ENCODE assay signal across 8 mouse cellular contexts in genomic region chr6:38535788-38536187, GRCm38 (mm10). TPM values are rescaled to one million over a fixed set of nuclear protein-coding genes. Genes with fewer than 3 reads are reported as not detected.
DNase-seq lines count a peak whose midpoint lies in the region; ATAC-seq and TF ChIP-seq lines count a peak whose summit lies in the region.

No protein-coding gene starts in this region.

- peaks cover 35% of the 10 kb centered on the region for H3K4me1 ChIP-seq in erythroblast, embryonic 14.5 days (ENCODE audit: control insufficient read depth)
- peaks cover 14% of the 10 kb centered on the region for H3K4me1 ChIP-seq in heart, postnatal 0 days (ENCODE audit: control insufficient read depth, insufficient read depth)
- peaks cover 27% of the 10 kb centered on the region for H3K4me1 ChIP-seq in liver, embryonic 15.5 days (replicated peaks)

- no peaks in the 10 kb centered on the region for H3K27me3 ChIP-seq in erythroblast, embryonic 14.5 days (ENCODE audit: control insufficient read depth)
- no peaks in the 10 kb centered on the region for H3K27me3 ChIP-seq in heart, postnatal 0 days (ENCODE audit: control insufficient read depth, insufficient read depth, low read length)
- no peaks in the 10 kb centered on the region for H3K27me3 ChIP-seq in liver, embryonic 15.5 days

- TF ChIP-seq CTCF in heart, postnatal 0 days (IDR thresholded peaks at IDR 0.05; ENCODE audit: low read depth): no peak

- H3K4me3 ChIP-seq in erythroblast, embryonic 14.5 days (replicated peaks): peak overlapping the region; percentile 70
- peak overlapping the region; percentile 71 for H3K4me3 ChIP-seq in heart, postnatal 0 days (ENCODE audit: low read depth, low read length)
- peak overlapping the region; percentile 97 for H3K4me3 ChIP-seq in liver, embryonic 15.5 days (replicated peaks)

- WGBS in heart, postnatal 0 days: 90% methylated on average over 1 of the region's 1 CpGs
- 56% methylated on average over 1 of the region's 1 CpGs for WGBS in liver, embryonic 15.5 days (ENCODE audit: insufficient replicate concordance)

- no peak for ATAC-seq in erythroblast, adult 5-6 weeks (replicated peaks; ENCODE audit: low FRiP score, poor library complexity, severe bottlenecking)
- no peak for ATAC-seq in heart, postnatal 0 days (ENCODE audit: insufficient read depth, low read depth)
- no peak for ATAC-seq in liver, embryonic 15.5 days (ENCODE audit: insufficient read depth)

- H3K27ac ChIP-seq in heart, postnatal 0 days (ENCODE audit: low read depth): peak overlapping the region; percentile 98
- no peak overlapping the region for H3K27ac ChIP-seq in liver, embryonic 15.5 days (replicated peaks)

- H3K36me3 ChIP-seq in erythroblast, embryonic 14.5 days (ENCODE audit: control insufficient read depth): peaks cover 13% of the 10 kb centered on the region
- H3K36me3 ChIP-seq in heart, postnatal 0 days (replicated peaks; ENCODE audit: control insufficient read depth, insufficient read depth, low read length): 0 out of 2 replicates have a peak, but pooled peaks cover 5% of the 10 kb centered on the region
- 0 out of 2 replicates have a peak, but pooled peaks cover 5% of the 10 kb centered on the region for H3K36me3 ChIP-seq in liver, embryonic 15.5 days (replicated peaks)

- H3K9ac ChIP-seq in heart, postnatal 0 days (replicated peaks; ENCODE audit: low read depth, low read length): 0 out of 2 replicates have a peak overlapping the region, but pooled peaks have one; percentile 82
- peak overlapping the region; percentile 97 for H3K9ac ChIP-seq in liver, embryonic 15.5 days

- DNase-seq in A20 (ENCODE audit: low read depth, low spot score): peak; percentile 72
- DNase-seq in heart, postnatal 0 days (ENCODE audit: low spot score): no peak
- no peak for DNase-seq in spleen, postnatal 14 days (ENCODE audit: low spot score in 2 of 2)
- DNase-seq in urinary bladder, adult 2 months (ENCODE audit: low spot score): no peak
- DNase-seq in urinary bladder, postnatal 25 days (ENCODE audit: low spot score): no peak

- no peaks in the 10 kb centered on the region for H3K9me3 ChIP-seq in erythroblast, embryonic 14.5 days (ENCODE audit: control insufficient read depth, low read length)
- no peaks in the 10 kb centered on the region for H3K9me3 ChIP-seq in heart, postnatal 0 days (replicated peaks; ENCODE audit: control insufficient read depth, low read length)
- no peaks in the 10 kb centered on the region for H3K9me3 ChIP-seq in liver, embryonic 15.5 days (replicated peaks)

- H3K4me2 ChIP-seq in heart, postnatal 0 days (ENCODE audit: low read depth, low read length): peak overlapping the region; percentile 80
- H3K4me2 ChIP-seq in liver, embryonic 15.5 days: peak overlapping the region; percentile 86

- no peak for TF ChIP-seq EP300 in heart, postnatal 0 days (IDR thresholded peaks at IDR 0.05; ENCODE audit: low read depth)

RNA-seq across cellular contexts. Expression of gene Fmc1, which starts 2.5 kb away (rescaled TPM):
- polyA plus RNA-seq in erythroblast, embryonic 14.5 days (2012): 12.2 and 18.4 TPM in 2 replicates
- 2.7 and 12.7 TPM in 2 replicates for total RNA-seq in erythroblast, adult 5-6 weeks (2015; ENCODE audit: low replicate concordance)
- total RNA-seq in erythroblast, adult 5-6 weeks (2017; ENCODE audit: low replicate concordance): 4.2 and 10.4 TPM in 2 replicates
- 119 and 185 TPM in 2 replicates for total RNA-seq in heart, postnatal 0 days (2014; rRNA removed; ENCODE audit: low replicate concordance)
- polyA plus RNA-seq in heart, postnatal 0 days (2015; fragmentation: Nextera tagmentation; extraction: Ambion mirVana): 453 and 460 TPM in 2 replicates
- 65.8 and 76.7 TPM in 2 replicates for polyA plus RNA-seq in liver, embryonic 15.5 days (2015; fragmentation: Nextera tagmentation; extraction: Ambion mirVana)
- polyA plus RNA-seq in urinary bladder, adult 2 months (2012; rRNA removed): 103 and 104 TPM in 2 replicates

RNA-seq across cellular contexts. Expression of gene Luc7l2, which starts 15.3 kb away (rescaled TPM):
- 10.0 and 12.5 TPM in 2 replicates for polyA plus RNA-seq in erythroblast, embryonic 14.5 days (2012)
- 117 and 127 TPM in 2 replicates for total RNA-seq in erythroblast, adult 5-6 weeks (2015; ENCODE audit: low replicate concordance)
- total RNA-seq in erythroblast, adult 5-6 weeks (2017; ENCODE audit: low replicate concordance): 166 and 210 TPM in 2 replicates
- 41.0 and 55.8 TPM in 2 replicates for total RNA-seq in heart, postnatal 0 days (2014; rRNA removed; ENCODE audit: low replicate concordance)
- polyA plus RNA-seq in heart, postnatal 0 days (2015; fragmentation: Nextera tagmentation; extraction: Ambion mirVana): 23.4 and 23.5 TPM in 2 replicates
- polyA plus RNA-seq in liver, embryonic 15.5 days (2015; fragmentation: Nextera tagmentation; extraction: Ambion mirVana): 15.7 and 17.3 TPM in 2 replicates
- 160 and 174 TPM in 2 replicates for polyA plus RNA-seq in urinary bladder, adult 2 months (2012; rRNA removed)
